Mouse (Mus musculus) embryonic fibroblast, embryonic 13.5 days (primary cell): ENCODE measurements around the gene Mfsd2a. TPM values are rescaled to one million over a fixed set of nuclear protein-coding genes. Genes with fewer than 3 reads are reported as not detected.

ENCODE experiments used
- H3K27ac ChIP-seq: 2 replicates; pipeline ENCODE4 v1.5.1; 2012; ENCODE audit warnings: low read length, control low read depth, inconsistent platforms; ENCODE audit not compliant: insufficient read depth
- H3K4me1 ChIP-seq: 2 replicates; pipeline ENCODE4 v1.6.1; 2011; ENCODE audit warnings: low read length; ENCODE audit not compliant: control insufficient read depth, insufficient read depth
- H3K4me3 ChIP-seq: 2 replicates; pipeline ENCODE4 v1.5.1; 2011; ENCODE audit warnings: mild to moderate bottlenecking, control low read depth, low read length; ENCODE audit not compliant: insufficient read depth
- CTCF ChIP-seq: IDR thresholded peaks from 2 replicates; pipeline ENCODE4 v1.5.1; 2011; ENCODE audit warnings: mild to moderate bottlenecking, control low read depth, low read length, moderate library complexity, borderline replicate concordance; ENCODE audit not compliant: insufficient read depth
- POLR2A ChIP-seq: IDR thresholded peaks from 2 replicates; pipeline ENCODE4 v1.6.1; 2011; ENCODE audit warnings: low read depth, mild to moderate bottlenecking, control low read depth, low read length, moderate library complexity
- polyA plus RNA-seq: library from polyadenylated mRNA; stranded (reverse); fragments of >200 nt; gene quantifications from 2 replicates; pipeline ENCODE4 v1.2.4, GENCODE M21; 2011; ENCODE audit warnings: low read depth; ENCODE audit not compliant: missing spikeins, insufficient read length

The Mfsd2a gene
- polyA plus RNA-seq, 1 experiment, result 2.8 TPM

DNA sequence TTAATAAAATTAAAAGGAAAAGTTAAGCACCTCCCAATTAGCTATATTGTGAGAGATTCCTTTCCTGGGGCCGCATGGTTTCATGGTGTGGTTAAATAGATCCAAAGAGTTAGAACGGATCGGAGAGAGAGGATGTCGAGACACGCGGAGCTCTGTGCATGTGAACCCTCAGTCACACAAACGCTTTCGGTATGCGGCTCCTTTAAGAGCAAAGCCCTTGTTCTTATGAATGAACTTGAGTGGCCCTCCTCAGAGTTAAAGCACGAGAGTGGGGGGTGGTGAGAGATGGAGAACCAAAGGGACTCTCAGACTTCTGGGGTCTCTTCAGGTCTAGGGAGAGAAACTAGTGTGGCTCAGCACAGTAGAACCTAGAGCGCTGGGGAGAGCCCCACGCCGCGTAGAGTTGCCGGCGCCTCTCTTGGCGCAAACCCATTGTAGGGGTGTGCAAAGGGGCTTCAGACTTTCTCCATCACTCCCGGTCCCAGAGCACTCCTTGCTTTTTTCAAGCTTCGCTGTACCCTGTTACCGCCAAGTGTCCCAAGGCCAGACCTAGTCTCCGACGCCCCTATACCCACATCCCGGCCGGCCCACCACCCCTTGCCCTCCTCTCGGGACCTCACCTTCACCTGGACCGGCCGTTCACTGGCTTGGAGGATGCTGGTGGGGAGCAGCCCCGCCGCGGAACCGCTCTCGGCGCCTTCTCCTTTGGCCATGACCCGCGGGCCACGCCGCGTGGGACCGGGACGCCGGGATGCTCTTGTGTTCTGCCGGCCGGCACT is 478 bp downstream of the Mfsd2a start:
- TF ChIP-seq CTCF (no peak), POLR2A (no peak)
- peak overlapping the region; percentile 91 for H3K4me3 ChIP-seq
- H3K27ac ChIP-seq, result no peak overlapping the region
- H3K4me1 ChIP-seq, result peaks cover 6% of the 10 kb centered on the region

GRCm38 (mm10) chr4:122959816-122960215 is 1.2 kb downstream of the Mfsd2a start:
- H3K4me1 ChIP-seq, result peaks cover 11% of the 10 kb centered on the region
- H3K27ac ChIP-seq, result no peak overlapping the region
- TF ChIP-seq POLR2A, result no peak
- TF ChIP-seq CTCF, result no peak
- H3K4me3 ChIP-seq, result peak overlapping the region; percentile 91

DNA sequence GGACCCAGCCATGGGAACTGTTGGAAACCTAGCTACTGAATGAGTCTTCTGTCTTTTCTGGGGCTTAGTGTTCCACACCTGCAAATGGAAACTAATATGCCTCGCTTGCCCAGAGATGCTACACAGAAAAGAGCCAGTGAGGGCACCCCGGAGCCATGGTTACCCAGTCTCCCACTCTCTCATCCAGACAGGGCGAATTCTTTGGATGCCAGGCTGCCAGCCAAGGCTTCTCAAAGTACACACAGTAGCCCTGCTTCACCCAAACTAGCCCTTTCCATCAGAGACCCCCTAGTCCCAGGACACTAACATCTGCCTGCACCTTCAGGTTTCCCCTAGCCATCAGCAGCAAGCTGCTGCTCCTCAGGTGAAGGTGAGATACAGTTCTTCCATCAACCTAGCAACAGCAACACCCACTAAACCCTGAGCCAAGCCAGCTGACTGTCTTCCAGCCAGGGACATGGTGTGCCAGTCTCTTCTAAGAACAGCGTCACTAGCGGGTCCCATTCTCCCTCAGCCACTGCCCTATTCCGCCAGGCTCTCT is 2.4 kb downstream of the Mfsd2a start:
- H3K4me3 ChIP-seq, result no peak overlapping the region
- TF ChIP-seq CTCF (no peak), POLR2A (no peak)
- peaks cover 11% of the 10 kb centered on the region for H3K4me1 ChIP-seq
- no peak overlapping the region for H3K27ac ChIP-seq

GRCm38 (mm10) chr4:122956301-122956700 is 4.7 kb downstream of the Mfsd2a start:
- H3K27ac ChIP-seq, result no peak overlapping the region
- peaks cover 7% of the 10 kb centered on the region for H3K4me1 ChIP-seq
- TF ChIP-seq POLR2A (no peak), CTCF (no peak)
- no peak overlapping the region for H3K4me3 ChIP-seq

DNA sequence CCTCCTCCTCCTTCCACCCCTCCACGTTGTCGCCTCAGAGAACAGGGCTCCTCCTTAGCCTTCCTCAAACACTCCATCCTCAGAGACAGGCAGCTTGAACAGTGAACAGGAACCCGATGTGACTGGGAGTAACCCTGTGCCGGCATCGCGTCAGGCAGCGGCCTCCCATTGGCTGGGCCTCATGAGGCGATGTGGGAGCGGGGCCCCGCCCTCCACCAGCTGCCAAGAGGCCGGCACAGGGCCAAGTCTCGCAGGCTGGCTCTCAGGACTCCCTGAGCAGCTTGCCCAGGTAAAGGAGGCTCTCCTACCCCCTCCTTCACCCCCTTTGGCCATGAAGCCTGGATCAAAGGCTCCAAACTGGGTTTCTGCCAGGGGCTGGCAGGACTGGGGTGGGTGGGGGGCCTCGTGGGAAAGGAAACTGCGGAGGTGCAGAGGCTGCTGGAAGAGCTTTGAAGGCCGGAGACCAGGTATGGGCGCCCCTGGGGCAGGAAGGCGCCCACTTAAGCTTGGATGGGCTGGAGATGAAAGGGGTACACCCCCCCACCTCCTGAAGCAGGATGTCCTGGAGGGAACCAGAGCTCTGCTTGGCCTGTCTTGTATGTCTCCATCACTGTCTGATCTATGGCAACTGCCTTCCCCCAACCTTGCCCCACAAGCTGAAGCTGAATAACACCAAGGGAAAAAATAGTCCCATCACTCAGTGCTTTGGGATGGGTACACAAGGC is 5.4 kb downstream of the Mfsd2a start:
- H3K27ac ChIP-seq, result peak overlapping the region; percentile 9; the same call in 1 of the 2 replicates
- peaks cover 7% of the 10 kb centered on the region for H3K4me1 ChIP-seq
- TF ChIP-seq CTCF (no peak), POLR2A (peak; percentile 88)
- H3K4me3 ChIP-seq, result no peak overlapping the region

GRCm38 (mm10) chr4:122954680-122955411 is 6.1 kb downstream of the Mfsd2a start:
- H3K4me1 ChIP-seq, result peaks cover 7% of the 10 kb centered on the region
- no peak overlapping the region for H3K4me3 ChIP-seq
- peak overlapping the region; percentile 9; the same call in 1 of the 2 replicates for H3K27ac ChIP-seq
- TF ChIP-seq CTCF (no peak), POLR2A (no peak)

DNA sequence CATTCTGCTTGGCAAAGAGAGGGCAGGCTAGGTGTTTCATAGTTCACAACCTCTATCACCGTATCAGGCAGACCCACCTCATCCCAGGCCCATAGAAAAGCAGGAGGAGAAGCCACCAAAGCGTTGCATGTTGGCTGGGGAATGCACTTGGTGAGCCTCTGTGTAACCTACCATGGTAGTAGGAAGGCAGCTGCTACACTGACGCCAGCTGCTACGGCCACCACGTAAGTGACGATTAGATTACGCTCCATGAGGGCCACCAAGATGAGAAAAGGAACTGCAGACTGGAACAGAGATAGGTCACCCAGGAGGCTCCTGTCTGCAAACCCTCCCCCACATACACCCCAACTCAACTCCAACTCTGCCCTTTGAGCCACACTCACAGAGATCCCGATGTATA is 11.9 kb downstream of the Mfsd2a start:
- Histone ChIP-seq H3K4me1 (no peaks in the 10 kb centered on the region), H3K4me3 (no peak overlapping the region), H3K27ac (no peak overlapping the region)
- TF ChIP-seq POLR2A (no peak), CTCF (no peak)

- TF ChIP-seq CTCF (no peak), POLR2A (no peak)
Observed at GRCm38 (mm10) chr4:122947223-122947622, 13.8 kb downstream of the Mfsd2a start.

DNA sequence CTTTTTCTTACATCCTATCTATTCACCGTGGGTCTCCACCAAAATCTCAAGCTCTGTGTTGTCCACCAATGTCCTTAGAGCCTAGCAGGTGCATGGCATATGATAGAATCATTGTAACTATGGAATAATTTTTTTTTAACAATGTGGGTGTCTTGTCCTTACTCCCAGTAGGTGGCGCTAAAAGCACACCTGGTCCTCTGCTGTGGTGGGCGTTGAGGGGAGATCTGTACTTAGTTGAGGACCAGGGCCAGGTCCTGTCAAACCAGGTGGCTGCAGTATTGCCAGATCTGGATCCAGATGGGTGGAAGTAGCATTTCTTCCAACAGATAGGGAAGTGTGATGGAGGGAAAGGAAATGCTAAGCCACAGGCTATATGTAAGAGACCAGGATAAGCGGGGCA is 16.6 kb downstream of the Mfsd2a start:
- H3K4me1 ChIP-seq, result no peaks in the 10 kb centered on the region
- no peak overlapping the region for H3K27ac ChIP-seq
- TF ChIP-seq POLR2A, result no peak
- TF ChIP-seq CTCF, result peak; percentile 66; the same call in 1 of the 2 replicates
- H3K4me3 ChIP-seq, result no peak overlapping the region

More at GRCm38 (mm10) chr4:122947223-122947622, 13.8 kb downstream of the Mfsd2a start:
- H3K4me1 ChIP-seq, result no peaks in the 10 kb centered on the region
- H3K27ac ChIP-seq, result no peak overlapping the region
- H3K4me3 ChIP-seq, result no peak overlapping the region
